Mouse (Mus musculus): ENCODE data around the gene Trpv5. TPM values are rescaled to one million over a fixed set of nuclear protein-coding genes. Genes with fewer than 3 reads are reported as not detected.

Trpv5 gene
- total RNA-seq, 2 experiments from 2014 or later = not detected

Other genes starting within 250 kb of the Trpv5 start
- gene Gm10334, start 234.6 kb downstream of the Trpv5 start, total RNA-seq (2021) = 1 to 10 TPM in 1 of 2 experiments, under 1 TPM in 1; 0.48 to 1.6 TPM
- not detected for gene Prss1, start 221.8 kb downstream of the Trpv5 start, total RNA-seq (2021)
- gene Prss2, start 159.0 kb downstream of the Trpv5 start, total RNA-seq (2021) = not detected
- gene Ephb6, start 75.3 kb downstream of the Trpv5 start, total RNA-seq (2021) = 100 to 1,000 TPM; 106 to 156 TPM
- 1 to 10 TPM; 1.9 to 3.2 TPM for gene Trpv6, start 44.4 kb downstream of the Trpv5 start, total RNA-seq (2021)
- gene Llcfc1, start 3.7 kb upstream of the Trpv5 start, total RNA-seq (2021) = not detected
- not detected for gene Kel, start 23.6 kb upstream of the Trpv5 start, total RNA-seq (2021)
- not detected for gene Olfr459, start 94.4 kb upstream of the Trpv5 start, total RNA-seq (2021)
- gene Pip, start 166.8 kb upstream of the Trpv5 start, total RNA-seq (2021) = not detected
- gene Sval2, start 172.2 kb upstream of the Trpv5 start, total RNA-seq (2021) = not detected